Mouse (Mus musculus) lung, postnatal 0 days (tissue): ENCODE results near the gene Rhod. TPM values are rescaled to one million over a fixed set of nuclear protein-coding genes. Genes with fewer than 3 reads are reported as not detected.
"Not testable (repeated sequence)": the region's sequence is repeated elsewhere in the genome, so short reads cannot be mapped to it uniquely, and the experiment has no call there.

Experiments used
- ATAC-seq: fragments of 200-750 bp; cut with Nextera tagmentation; 2 replicates; pipeline ENCODE4 v1.8.0; 2017; ENCODE audit warnings: moderate library complexity
- DNase-seq: peaks from one replicate; pipeline ENCODE4 v3.0.0-alpha.2; 2016; ENCODE audit warnings: low spot score
- H3K27ac ChIP-seq: fragments of 300-500 bp; sonication (generic); 2 replicates; pipeline ENCODE4 v1.5.1; 2014; ENCODE audit warnings: antibody characterized with exemption, mild to moderate bottlenecking, low read length, mixed read lengths
- H3K27me3 ChIP-seq: fragments of 300-500 bp; sonication (generic); replicated peaks from 2 replicates; pipeline ENCODE4 v1.6.1; 2014; ENCODE audit warnings: low read length, mixed read lengths; ENCODE audit not compliant: insufficient read depth
- H3K36me3 ChIP-seq: fragments of 300-500 bp; sonication (generic); 2 replicates; pipeline ENCODE4 v1.6.1; 2014; ENCODE audit warnings: low read length, mixed read lengths; ENCODE audit not compliant: insufficient read depth
- H3K4me1 ChIP-seq: fragments of 300-500 bp; sonication (generic); 2 replicates; pipeline ENCODE4 v1.6.1; 2014; ENCODE audit warnings: antibody characterized with exemption, low read depth, low read length, mixed read lengths; ENCODE audit not compliant: insufficient read depth
- H3K4me2 ChIP-seq: fragments of 300-500 bp; sonication (generic); replicated peaks from 2 replicates; pipeline ENCODE4 v1.6.1; 2014; ENCODE audit warnings: low read depth, mild to moderate bottlenecking, low read length, moderate library complexity, mixed read lengths
- H3K4me3 ChIP-seq: fragments of 300-500 bp; sonication (generic); 2 replicates; pipeline ENCODE4 v1.5.1; 2014; ENCODE audit warnings: low read depth, low read length
- H3K9ac ChIP-seq: fragments of 300-500 bp; sonication (generic); replicated peaks from 2 replicates; pipeline ENCODE4 v1.6.1; 2014; ENCODE audit warnings: low read depth, mild to moderate bottlenecking
- H3K9me3 ChIP-seq: fragments of 300-500 bp; sonication (generic); 2 replicates; pipeline ENCODE4 v1.6.1; 2016; ENCODE audit warnings: low read length, mixed read lengths
- CTCF ChIP-seq: IDR thresholded peaks from 2 replicates; pipeline ENCODE4 v1.5.1; 2016; ENCODE audit warnings: antibody characterized with exemption, mild to moderate bottlenecking
- EP300 ChIP-seq: IDR thresholded peaks from 2 replicates; pipeline ENCODE4 v1.6.1; 2016; ENCODE audit warnings: antibody characterized with exemption, mild to moderate bottlenecking, control low read depth
- WGBS: fragments of 180-500 bp; shearing (Covaris S2); extraction: QIAGEN DNeasy Blood & Tissue Kit; methylation state at CpG from one replicate; pipeline ENCODE4 v1.1.7; 2014; 5-methylcytosine and 5-hydroxymethylcytosine counted together
- polyA plus RNA-seq: library from polyadenylated mRNA; unstranded; fragments of >200 nt; fragmentation: Nextera tagmentation; extraction: Ambion mirVana; gene quantifications from 2 replicates; pipeline ENCODE4 v1.2.1, GENCODE M21; 2015

Gene Rhod
- polyA plus RNA-seq, 1 experiment from 2014 or later: 25.0 TPM

- Histone ChIP-seq H3K36me3 (no peaks in the 10 kb centered on the region), H3K27me3 (no peaks in the 10 kb centered on the region), H3K4me3 (no peak overlapping the region), H3K4me2 (no peak overlapping the region), H3K9me3 (no peaks in the 10 kb centered on the region), H3K9ac (no peak overlapping the region), H3K27ac (no peak overlapping the region), H3K4me1 (no peaks in the 10 kb centered on the region)
- TF ChIP-seq CTCF (peak; percentile 52), EP300 (no peak)
- ATAC-seq: no peak
- DNase-seq: no peak
- WGBS: 29% methylated on average over 5 of the region's 5 CpGs
Observed at GRCm38 (mm10) chr19:4468363-4468762, 29.1 kb upstream of the Rhod start.

- no peak overlapping the region for H3K4me3 ChIP-seq
- TF ChIP-seq CTCF: no peak
- no peak for TF ChIP-seq EP300
- 75% methylated on average over 4 of the region's 4 CpGs for WGBS
Observed at GRCm38 (mm10) chr19:4464666-4465065, 25.4 kb upstream of the Rhod start.

GRCm38 (mm10) chr19:4461981-4462380 is 22.7 kb upstream of the Rhod start:
- no peaks in the 10 kb centered on the region for H3K36me3 ChIP-seq
- DNase-seq (no peak), ATAC-seq (no peak)
- H3K9ac ChIP-seq: no peak overlapping the region
- no peak overlapping the region for H3K4me3 ChIP-seq
- no peaks in the 10 kb centered on the region for H3K4me1 ChIP-seq
- TF ChIP-seq EP300 (no peak), CTCF (no peak)
- no peak overlapping the region for H3K27ac ChIP-seq
- no peaks in the 10 kb centered on the region for H3K9me3 ChIP-seq
- no peaks in the 10 kb centered on the region for H3K27me3 ChIP-seq
- no peak overlapping the region for H3K4me2 ChIP-seq
- 71% methylated on average over 8 of the region's 8 CpGs for whole genome bisulfite sequencing

More at GRCm38 (mm10) chr19:4464666-4465065, 25.4 kb upstream of the Rhod start:
- DNase-seq: no peak
- Histone ChIP-seq H3K9me3 (no peaks in the 10 kb centered on the region), H3K27me3 (no peaks in the 10 kb centered on the region), H3K4me2 (no peak overlapping the region), H3K27ac (no peak overlapping the region), H3K36me3 (no peaks in the 10 kb centered on the region), H3K9ac (no peak overlapping the region), H3K4me1 (no peaks in the 10 kb centered on the region)
- no peak for ATAC-seq

- Histone ChIP-seq H3K9ac (no peak overlapping the region), H3K4me2 (no peak overlapping the region), H3K4me1 (no peaks in the 10 kb centered on the region), H3K4me3 (no peak overlapping the region), H3K27ac (no peak overlapping the region), H3K36me3 (no peaks in the 10 kb centered on the region), H3K27me3 (no peaks in the 10 kb centered on the region), H3K9me3 (no peaks in the 10 kb centered on the region)
- WGBS: 13% methylated on average over 11 of the region's 11 CpGs
- peak; percentile 24 for DNase-seq
- no peak for TF ChIP-seq EP300
- peak; percentile 81 for TF ChIP-seq CTCF
- ATAC-seq: no peak; the same call in 1 of the 2 replicates
Observed at GRCm38 (mm10) chr19:4456227-4456626, 17.0 kb upstream of the Rhod start.

GRCm38 (mm10) chr19:4455071-4455800 is 16.0 kb upstream of the Rhod start:
- 77% methylated on average over 15 of the region's 15 CpGs for WGBS
- no peak overlapping the region for H3K4me3 ChIP-seq
- no peak for ATAC-seq
- no peak overlapping the region for H3K9ac ChIP-seq
- no peak overlapping the region for H3K27ac ChIP-seq
- H3K4me1 ChIP-seq: no peaks in the 10 kb centered on the region
- no peaks in the 10 kb centered on the region for H3K36me3 ChIP-seq
- DNase-seq: no peak
- TF ChIP-seq EP300 (no peak), CTCF (no peak)
- no peaks in the 10 kb centered on the region for H3K9me3 ChIP-seq
- no peak overlapping the region for H3K4me2 ChIP-seq
- H3K27me3 ChIP-seq: no peaks in the 10 kb centered on the region

- H3K27ac ChIP-seq, ATAC-seq, DNase-seq, H3K36me3 ChIP-seq, H3K9ac ChIP-seq, H3K27me3 ChIP-seq, H3K4me3 ChIP-seq, H3K4me1 ChIP-seq, H3K4me2 ChIP-seq, H3K9me3 ChIP-seq: not testable (repeated sequence)
- 31% methylated on average over 1 of the region's 1 CpGs for WGBS
Observed at GRCm38 (mm10) chr19:4454040-4454439, 14.8 kb upstream of the Rhod start.
